Mouse (Mus musculus) hindbrain, embryonic 16.5 days (tissue): ENCODE data around the gene Rps21. TPM values are rescaled to one million over a fixed set of nuclear protein-coding genes. Genes with fewer than 3 reads are reported as not detected.

Experiments
- ATAC-seq: fragments of 200-750 bp; cut with Nextera tagmentation; 2 replicates; pipeline ENCODE4 v1.8.0; 2017; ENCODE audit warnings: moderate TSS enrichment, moderate library complexity
- H3K27ac ChIP-seq: fragments of 300-500 bp; sonication (generic); 2 replicates; pipeline ENCODE4 v1.5.1; 2014; ENCODE audit warnings: low read depth, mild to moderate bottlenecking, control low read depth, low read length, moderate library complexity
- H3K27me3 ChIP-seq: fragments of 300-500 bp; sonication (generic); replicated peaks from 2 replicates; pipeline ENCODE4 v1.6.1; 2014; ENCODE audit warnings: low read length; ENCODE audit not compliant: control insufficient read depth, insufficient read depth
- H3K36me3 ChIP-seq: fragments of 300-500 bp; sonication (generic); 2 replicates; pipeline ENCODE4 v1.6.1; 2014; ENCODE audit warnings: mild to moderate bottlenecking, low read length, moderate library complexity, mixed read lengths; ENCODE audit not compliant: control insufficient read depth, insufficient read depth
- H3K4me1 ChIP-seq: fragments of 300-500 bp; sonication (generic); 2 replicates; pipeline ENCODE4 v1.6.1; 2014; ENCODE audit warnings: low read depth, low read length; ENCODE audit not compliant: control insufficient read depth, insufficient read depth
- H3K4me2 ChIP-seq: fragments of 300-500 bp; sonication (generic); 2 replicates; pipeline ENCODE4 v1.6.1; 2014; ENCODE audit warnings: mild to moderate bottlenecking, low read length, control low read depth, moderate library complexity
- H3K4me3 ChIP-seq: fragments of 300-500 bp; sonication (generic); 2 replicates; pipeline ENCODE4 v1.5.1; 2014; ENCODE audit warnings: mild to moderate bottlenecking, low read length, control low read depth, moderate library complexity
- H3K9ac ChIP-seq: fragments of 300-500 bp; sonication (generic); 2 replicates; pipeline ENCODE4 v1.6.1; 2014; ENCODE audit warnings: low read depth, mild to moderate bottlenecking, control low read depth, low read length, moderate library complexity
- H3K9me3 ChIP-seq: fragments of 300-500 bp; sonication (generic); 2 replicates; pipeline ENCODE4 v1.6.1; 2014; ENCODE audit warnings: mild to moderate bottlenecking, low read length, moderate library complexity; ENCODE audit not compliant: control insufficient read depth
- WGBS: fragments of 180-500 bp; shearing (Covaris S2); extraction: QIAGEN DNeasy Blood & Tissue Kit; methylation state at CpG from one replicate; pipeline ENCODE4 v1.1.7; 2014; 5-methylcytosine and 5-hydroxymethylcytosine counted together
- polyA plus RNA-seq: library from polyadenylated mRNA; unstranded; fragments of >200 nt; fragmentation: Nextera tagmentation; extraction: Ambion mirVana; gene quantifications from 2 replicates; pipeline ENCODE4 v1.2.1, GENCODE M21; 2015

Gene Rps21
- polyA plus RNA-seq, 1 experiment from 2014 or later = 282 TPM

GRCm38 (mm10) chr2:180291566-180291965 lies 34.4 kb downstream of the Rps21 start:
- H3K27ac ChIP-seq = no peak overlapping the region
- H3K36me3 ChIP-seq = no peaks in the 10 kb centered on the region
- H3K4me3 ChIP-seq = no peak overlapping the region
- H3K4me1 ChIP-seq = no peaks in the 10 kb centered on the region
- H3K4me2 ChIP-seq = no peak overlapping the region
- no peak overlapping the region for H3K9ac ChIP-seq
- H3K27me3 ChIP-seq = no peaks in the 10 kb centered on the region
- whole genome bisulfite sequencing = 84% methylated on average over 5 of the region's 5 CpGs
- no peak for ATAC-seq
- no peaks in the 10 kb centered on the region for H3K9me3 ChIP-seq

- no peak overlapping the region for H3K27ac ChIP-seq
- WGBS = 82% methylated on average over 4 of the region's 4 CpGs
- no peaks in the 10 kb centered on the region for H3K4me1 ChIP-seq
- H3K9ac ChIP-seq = no peak overlapping the region
- H3K9me3 ChIP-seq = no peaks in the 10 kb centered on the region
- no peaks in the 10 kb centered on the region for H3K36me3 ChIP-seq
- no peak for ATAC-seq
- no peaks in the 10 kb centered on the region for H3K27me3 ChIP-seq
- H3K4me3 ChIP-seq = no peak overlapping the region
- no peak overlapping the region for H3K4me2 ChIP-seq
Observed at GRCm38 (mm10) chr2:180292026-180292425, 34.8 kb downstream of the Rps21 start.

DNA sequence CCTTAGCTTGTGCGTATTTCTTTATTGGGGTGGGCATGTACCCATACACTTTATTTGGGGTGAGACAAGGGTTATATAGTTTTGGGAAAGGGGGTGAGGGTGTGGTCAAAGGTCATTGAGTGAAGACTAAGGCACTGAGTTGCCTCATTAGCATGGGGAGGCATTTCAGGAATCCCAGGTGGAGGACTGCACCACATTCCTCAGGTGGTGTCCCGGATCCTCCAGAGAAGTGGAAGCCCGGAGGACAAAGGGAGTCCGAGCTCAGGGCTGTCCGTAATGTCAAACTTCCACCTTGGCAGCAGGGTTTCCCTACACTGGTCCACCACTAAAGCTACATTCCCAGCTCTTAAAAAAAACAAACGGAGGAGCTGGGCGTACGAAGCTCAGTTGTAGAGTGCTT lies 35.7 kb downstream of the Rps21 start:
- Histone ChIP-seq H3K4me1 (no peaks in the 10 kb centered on the region), H3K27ac (no peak overlapping the region), H3K27me3 (no peaks in the 10 kb centered on the region), H3K9me3 (no peaks in the 10 kb centered on the region), H3K9ac (no peak overlapping the region), H3K36me3 (no peaks in the 10 kb centered on the region), H3K4me2 (no peak overlapping the region), H3K4me3 (no peak overlapping the region)
- no peak for ATAC-seq
- 74% methylated on average over 8 of the region's 8 CpGs for WGBS

- Histone ChIP-seq H3K9ac (no peak overlapping the region), H3K4me3 (no peak overlapping the region), H3K4me2 (no peak overlapping the region), H3K36me3 (no peaks in the 10 kb centered on the region), H3K27ac (no peak overlapping the region), H3K27me3 (no peaks in the 10 kb centered on the region), H3K4me1 (no peaks in the 10 kb centered on the region), H3K9me3 (no peaks in the 10 kb centered on the region; the same call in 1 of the 2 replicates)
- WGBS = 78% methylated on average over 2 of the region's 2 CpGs
- ATAC-seq = no peak
Observed at GRCm38 (mm10) chr2:180300252-180300651, 43.1 kb downstream of the Rps21 start.

DNA sequence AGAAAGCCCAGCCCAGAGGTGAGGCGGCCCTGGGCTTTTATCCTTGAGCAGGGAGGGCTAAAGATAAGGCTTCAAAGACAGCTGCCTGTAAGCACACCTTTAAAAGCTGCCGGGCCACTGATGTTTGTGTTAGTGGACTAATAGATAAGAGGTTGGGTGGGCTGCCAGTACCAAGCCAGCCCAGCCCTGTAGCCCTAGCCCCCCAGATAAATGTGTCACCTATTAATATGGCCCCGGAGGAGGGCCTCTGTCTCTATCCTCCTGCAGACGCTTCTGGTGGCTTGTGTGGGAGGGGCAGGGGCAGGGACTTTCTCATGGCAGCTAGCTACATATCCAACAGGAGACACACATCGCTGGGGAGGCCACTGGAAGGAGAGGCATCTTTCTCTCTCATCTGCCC lies 43.6 kb downstream of the Rps21 start:
- 73% methylated on average over 5 of the region's 5 CpGs for whole genome bisulfite sequencing

DNA sequence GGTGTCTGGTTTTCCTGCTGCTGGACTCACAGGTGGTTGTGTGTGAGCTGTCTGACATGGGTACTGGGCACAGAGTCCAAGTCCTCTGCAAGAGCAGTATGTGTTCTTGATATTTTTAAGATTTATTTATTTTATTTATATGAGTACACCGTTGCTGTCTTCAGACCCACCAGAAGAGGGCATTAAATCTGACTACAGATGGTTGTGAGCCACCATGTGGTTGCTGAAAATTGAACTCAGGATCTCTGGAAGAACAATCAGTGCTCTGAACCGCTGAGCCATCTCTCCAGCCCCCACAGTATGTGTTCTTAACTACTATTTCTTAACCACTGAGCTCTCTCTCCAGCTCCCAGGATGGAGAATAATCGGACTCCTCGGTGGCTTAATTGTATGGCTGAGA lies 45.0 kb downstream of the Rps21 start:
- Histone ChIP-seq H3K4me2 (no peak overlapping the region), H3K36me3 (no peaks in the 10 kb centered on the region), H3K9me3 (no peaks in the 10 kb centered on the region; the same call in 1 of the 2 replicates), H3K4me3 (no peak overlapping the region), H3K27ac (no peak overlapping the region), H3K4me1 (no peaks in the 10 kb centered on the region), H3K9ac (no peak overlapping the region), H3K27me3 (no peaks in the 10 kb centered on the region)
- 81% methylated on average over 4 of the region's 4 CpGs for WGBS
- no peak for ATAC-seq

More for the DNA sequence above, 43.6 kb downstream of the Rps21 start:
- H3K27ac ChIP-seq = no peak overlapping the region
- ATAC-seq = no peak
- H3K27me3 ChIP-seq = no peaks in the 10 kb centered on the region
- no peak overlapping the region for H3K9ac ChIP-seq
- no peaks in the 10 kb centered on the region; the same call in 1 of the 2 replicates for H3K9me3 ChIP-seq
- no peaks in the 10 kb centered on the region for H3K36me3 ChIP-seq
- H3K4me3 ChIP-seq = no peak overlapping the region
- no peak overlapping the region for H3K4me2 ChIP-seq
- no peaks in the 10 kb centered on the region for H3K4me1 ChIP-seq

- no peak for ATAC-seq
- H3K4me2 ChIP-seq = no peak overlapping the region
Observed at GRCm38 (mm10) chr2:180303468-180303867, 46.3 kb downstream of the Rps21 start.

GRCm38 (mm10) chr2:180304554-180304953 lies 47.4 kb downstream of the Rps21 start:
- Histone ChIP-seq H3K27me3 (no peaks in the 10 kb centered on the region), H3K27ac (no peak overlapping the region), H3K9ac (no peak overlapping the region), H3K4me2 (no peak overlapping the region), H3K9me3 (no peaks in the 10 kb centered on the region; the same call in 1 of the 2 replicates), H3K4me1 (no peaks in the 10 kb centered on the region), H3K4me3 (no peak overlapping the region), H3K36me3 (no peaks in the 10 kb centered on the region)
- no peak for ATAC-seq
- 65% methylated on average over 4 of the region's 4 CpGs for WGBS

More at GRCm38 (mm10) chr2:180303468-180303867, 46.3 kb downstream of the Rps21 start:
- no peaks in the 10 kb centered on the region for H3K27me3 ChIP-seq
- no peaks in the 10 kb centered on the region for H3K36me3 ChIP-seq
- no peak overlapping the region for H3K9ac ChIP-seq
- no peaks in the 10 kb centered on the region; the same call in 1 of the 2 replicates for H3K9me3 ChIP-seq
- H3K4me1 ChIP-seq = no peaks in the 10 kb centered on the region
- no peak overlapping the region for H3K4me3 ChIP-seq
- no peak overlapping the region for H3K27ac ChIP-seq
- 88% methylated on average over 12 of the region's 12 CpGs for WGBS

GRCm38 (mm10) chr2:180305490-180305889 lies 48.3 kb downstream of the Rps21 start:
- ATAC-seq = no peak
- Histone ChIP-seq H3K4me3 (no peak overlapping the region), H3K36me3 (no peaks in the 10 kb centered on the region), H3K27ac (no peak overlapping the region), H3K27me3 (no peaks in the 10 kb centered on the region), H3K9me3 (no peaks in the 10 kb centered on the region; the same call in 1 of the 2 replicates), H3K4me2 (no peak overlapping the region), H3K9ac (no peak overlapping the region), H3K4me1 (no peaks in the 10 kb centered on the region)
- 86% methylated on average over 3 of the region's 3 CpGs for WGBS

GRCm38 (mm10) chr2:180306009-180306408 lies 48.8 kb downstream of the Rps21 start:
- Histone ChIP-seq H3K27ac (no peak overlapping the region), H3K4me2 (no peak overlapping the region), H3K9me3 (no peaks in the 10 kb centered on the region; the same call in 1 of the 2 replicates), H3K36me3 (no peaks in the 10 kb centered on the region), H3K27me3 (no peaks in the 10 kb centered on the region), H3K4me1 (no peaks in the 10 kb centered on the region), H3K4me3 (no peak overlapping the region), H3K9ac (no peak overlapping the region)
- WGBS = 85% methylated on average over 2 of the region's 2 CpGs
- no peak for ATAC-seq
